Mouse (Mus musculus) forebrain, embryonic 14.5 days (tissue): ENCODE measurements around the gene Wdr27. TPM values are rescaled to one million over a fixed set of nuclear protein-coding genes. Genes with fewer than 3 reads are reported as not detected.
A peak's percentile ranks its signal among the peaks of the same experiment; 100 is the strongest.
"Not testable (repeated sequence)": the region's sequence is repeated elsewhere in the genome, so short reads cannot be mapped to it uniquely, and the experiment has no call there.

Experiments used
- ATAC-seq: fragments of 200-750 bp; cut with Nextera tagmentation; 2 replicates; pipeline ENCODE4 v1.8.0; 2017; ENCODE audit warnings: mild to moderate bottlenecking, moderate library complexity
- DNase-seq: peaks from one replicate; pipeline ENCODE4 v3.0.0-alpha.2; 2015; ENCODE audit warnings: low spot score
- H3K27ac ChIP-seq: fragments of 300-500 bp; sonication (generic); 2 replicates; pipeline ENCODE4 v1.5.1; 2014; ENCODE audit warnings: low read depth, mild to moderate bottlenecking, control low read depth, low read length, moderate library complexity
- H3K27me3 ChIP-seq: fragments of 300-500 bp; sonication (generic); replicated peaks from 2 replicates; pipeline ENCODE4 v1.6.1; 2014; ENCODE audit warnings: low read length, control low read depth, mixed read lengths; ENCODE audit not compliant: control insufficient read depth, insufficient read depth
- H3K36me3 ChIP-seq: fragments of 300-500 bp; sonication (generic); 2 replicates; pipeline ENCODE4 v1.6.1; 2014; ENCODE audit warnings: low read length, control low read depth; ENCODE audit not compliant: control insufficient read depth, insufficient read depth
- H3K4me1 ChIP-seq: fragments of 300-500 bp; sonication (generic); 2 replicates; pipeline ENCODE4 v1.6.1; 2014; ENCODE audit warnings: antibody characterized with exemption, low read length, control low read depth; ENCODE audit not compliant: control insufficient read depth, insufficient read depth
- H3K4me2 ChIP-seq: fragments of 300-500 bp; sonication (generic); 2 replicates; pipeline ENCODE4 v1.6.1; 2014; ENCODE audit warnings: mild to moderate bottlenecking, control low read depth, low read length
- H3K4me3 ChIP-seq: fragments of 300-500 bp; sonication (generic); 2 replicates; pipeline ENCODE4 v1.5.1; 2014; ENCODE audit warnings: low read depth, low read length, control low read depth
- H3K9ac ChIP-seq: fragments of 300-500 bp; sonication (generic); 2 replicates; pipeline ENCODE4 v1.6.1; 2014; ENCODE audit warnings: mild to moderate bottlenecking, low read length, control low read depth, moderate library complexity
- H3K9me3 ChIP-seq: fragments of 300-500 bp; sonication (generic); replicated peaks from 2 replicates; pipeline ENCODE4 v1.6.1; 2016; ENCODE audit warnings: low read length, control low read depth, mixed read lengths; ENCODE audit not compliant: control insufficient read depth
- WGBS: fragments of 180-500 bp; shearing (Covaris S2); extraction: QIAGEN DNeasy Blood & Tissue Kit; methylation state at CpG from one replicate; pipeline ENCODE4 v1.1.7; 2014; 5-methylcytosine and 5-hydroxymethylcytosine counted together
- polyA plus RNA-seq: library from polyadenylated mRNA; unstranded; fragments of >200 nt; fragmentation: Nextera tagmentation; extraction: Ambion mirVana; gene quantifications from 2 replicates; pipeline ENCODE4 v1.2.1, GENCODE M21; 2014

Gene Wdr27
- polyA plus RNA-seq, 1 experiment from 2014 or later, result 8.7 TPM

GRCm38 (mm10) chr17:14942181-14942580, 777 bp downstream of the Wdr27 start:
- not testable (repeated sequence) for H3K9me3 ChIP-seq, H3K27me3 ChIP-seq, ATAC-seq, DNase-seq, H3K27ac ChIP-seq
- H3K9ac ChIP-seq, result peak overlapping the region; percentile 73; the same call in 1 of the 2 replicates
- peaks cover 20% of the 10 kb centered on the region for H3K36me3 ChIP-seq
- peaks cover 14% of the 10 kb centered on the region for H3K4me1 ChIP-seq
- H3K4me2 ChIP-seq, result peak overlapping the region; percentile 95
- H3K4me3 ChIP-seq, result peak overlapping the region; percentile 78
- 66% methylated on average over 6 of the region's 6 CpGs for WGBS

- WGBS, result 74% methylated on average over 5 of the region's 5 CpGs
- DNase-seq (no peak), ATAC-seq (no peak)
- H3K4me1 ChIP-seq, result no peaks in the 10 kb centered on the region
- H3K36me3 ChIP-seq, result no peaks in the 10 kb centered on the region
- H3K9me3 ChIP-seq, result no peaks in the 10 kb centered on the region
- no peak overlapping the region for H3K4me2 ChIP-seq
- no peak overlapping the region for H3K4me3 ChIP-seq
- H3K27me3 ChIP-seq, result no peaks in the 10 kb centered on the region
- no peak overlapping the region for H3K9ac ChIP-seq
- H3K27ac ChIP-seq, result no peak overlapping the region
These were observed 6.9 kb downstream of the Wdr27 start for GRCm38 (mm10) chr17:14935841-14936605.

- H3K4me1 ChIP-seq, H3K9me3 ChIP-seq, H3K9ac ChIP-seq, H3K4me2 ChIP-seq, H3K4me3 ChIP-seq, DNase-seq, H3K27me3 ChIP-seq, ATAC-seq, H3K27ac ChIP-seq, H3K36me3 ChIP-seq: not testable (repeated sequence)
- 83% methylated on average over 14 of the region's 14 CpGs for WGBS
These were observed 7.7 kb downstream of the Wdr27 start for GRCm38 (mm10) chr17:14935280-14935679.

GRCm38 (mm10) chr17:14931469-14931868, 11.5 kb downstream of the Wdr27 start:
- Histone ChIP-seq H3K9me3 (no peaks in the 10 kb centered on the region), H3K27ac (no peak overlapping the region), H3K9ac (no peak overlapping the region), H3K27me3 (no peaks in the 10 kb centered on the region), H3K4me2 (no peak overlapping the region), H3K4me3 (no peak overlapping the region), H3K36me3 (no peaks in the 10 kb centered on the region), H3K4me1 (no peaks in the 10 kb centered on the region)
- ATAC-seq (no peak), DNase-seq (no peak)
- 90% methylated on average over 5 of the region's 5 CpGs for WGBS

- Histone ChIP-seq H3K36me3 (no peaks in the 10 kb centered on the region), H3K4me1 (no peaks in the 10 kb centered on the region), H3K4me3 (no peak overlapping the region), H3K4me2 (no peak overlapping the region), H3K27me3 (no peaks in the 10 kb centered on the region), H3K27ac (no peak overlapping the region), H3K9ac (no peak overlapping the region), H3K9me3 (no peaks in the 10 kb centered on the region)
- DNase-seq, result no peak
- no peak for ATAC-seq
- 90% methylated on average over 7 of the region's 7 CpGs for WGBS
These were observed 12.3 kb downstream of the Wdr27 start for GRCm38 (mm10) chr17:14930697-14931096.

- DNase-seq (no peak), ATAC-seq (no peak)
- H3K9ac ChIP-seq, result no peak overlapping the region
- H3K9me3 ChIP-seq, result no peaks in the 10 kb centered on the region
- WGBS, result 57% methylated on average over 5 of the region's 5 CpGs
- no peak overlapping the region for H3K4me3 ChIP-seq
- H3K27me3 ChIP-seq, result no peaks in the 10 kb centered on the region
- no peaks in the 10 kb centered on the region for H3K36me3 ChIP-seq
- H3K4me2 ChIP-seq, result no peak overlapping the region
- no peaks in the 10 kb centered on the region for H3K4me1 ChIP-seq
- H3K27ac ChIP-seq, result no peak overlapping the region
These were observed 14.3 kb downstream of the Wdr27 start for GRCm38 (mm10) chr17:14928631-14929030.

- no peaks in the 10 kb centered on the region for H3K9me3 ChIP-seq
- ATAC-seq, result no peak
- 83% methylated on average over 8 of the region's 8 CpGs for WGBS
These were observed 15.2 kb downstream of the Wdr27 start for GRCm38 (mm10) chr17:14927644-14928218.

GRCm38 (mm10) chr17:14921582-14921981, 21.4 kb downstream of the Wdr27 start:
- DNase-seq (no peak), ATAC-seq (no peak)
- Histone ChIP-seq H3K4me3 (no peak overlapping the region), H3K9me3 (no peaks in the 10 kb centered on the region), H3K36me3 (no peaks in the 10 kb centered on the region), H3K4me2 (no peak overlapping the region), H3K27ac (no peak overlapping the region), H3K9ac (no peak overlapping the region), H3K27me3 (no peaks in the 10 kb centered on the region), H3K4me1 (no peaks in the 10 kb centered on the region)
- WGBS, result 73% methylated on average over 6 of the region's 6 CpGs

More at GRCm38 (mm10) chr17:14927644-14928218, 15.2 kb downstream of the Wdr27 start:
- no peak overlapping the region for H3K4me3 ChIP-seq
- H3K36me3 ChIP-seq, result no peaks in the 10 kb centered on the region
- H3K4me1 ChIP-seq, result no peaks in the 10 kb centered on the region
- H3K27ac ChIP-seq, result no peak overlapping the region
- H3K27me3 ChIP-seq, result no peaks in the 10 kb centered on the region
- no peak overlapping the region for H3K4me2 ChIP-seq
- no peak overlapping the region for H3K9ac ChIP-seq
- no peak for DNase-seq

- WGBS, result 92% methylated on average over 8 of the region's 8 CpGs
- DNase-seq, result no peak
- no peak overlapping the region for H3K4me2 ChIP-seq
These were observed 25.1 kb downstream of the Wdr27 start for GRCm38 (mm10) chr17:14917866-14918265.

More at GRCm38 (mm10) chr17:14917866-14918265, 25.1 kb downstream of the Wdr27 start:
- ATAC-seq, result no peak
- H3K9me3 ChIP-seq, result no peaks in the 10 kb centered on the region
- H3K4me3 ChIP-seq, result no peak overlapping the region
- no peaks in the 10 kb centered on the region for H3K27me3 ChIP-seq
- H3K27ac ChIP-seq, result no peak overlapping the region
- H3K9ac ChIP-seq, result no peak overlapping the region
- H3K36me3 ChIP-seq, result no peaks in the 10 kb centered on the region
- no peaks in the 10 kb centered on the region for H3K4me1 ChIP-seq
